Mouse (Mus musculus): ENCODE measurements around the gene Apod. TPM values are rescaled to one million over a fixed set of nuclear protein-coding genes. Genes with fewer than 3 reads are reported as not detected.
A peak's percentile ranks its signal among the peaks of the same experiment; 100 is the strongest.
"Not testable (repeated sequence)": the region's sequence is repeated elsewhere in the genome, so short reads cannot be mapped to it uniquely, and the experiment has no call there.

The Apod gene
- polyA plus RNA-seq, 1 experiment from 2014 or later, result 63.0 TPM

DNA sequence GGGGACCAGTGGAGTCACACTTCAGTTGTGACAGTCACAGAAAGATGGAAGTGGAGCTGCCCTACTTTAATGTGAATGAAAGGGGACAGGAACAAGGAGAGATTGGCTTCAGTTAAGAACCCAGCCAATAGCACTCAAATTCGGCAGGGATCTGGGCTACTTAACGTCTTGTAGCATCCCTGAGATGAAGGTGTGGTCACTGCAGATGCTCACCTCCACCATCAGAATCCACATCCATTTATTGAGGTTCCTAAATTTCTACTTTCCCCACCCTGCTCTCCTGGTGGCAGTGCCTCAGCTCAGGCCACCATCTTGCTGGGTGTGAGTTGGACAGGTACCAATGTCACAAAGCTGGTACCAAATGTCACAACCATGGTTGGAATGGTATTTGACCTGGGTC, 13.3 kb upstream of the Apod start:
- H3K27me3 ChIP-seq (replicated peaks; ENCODE audit: control insufficient read depth, insufficient read depth, low read length), result no peaks in the 10 kb centered on the region
- H3K4me1 ChIP-seq (ENCODE audit: control insufficient read depth, insufficient read depth, low read length), result peaks cover 12% of the 10 kb centered on the region; the same call in 1 of the 2 replicates
- no peaks in the 10 kb centered on the region for H3K9me3 ChIP-seq (ENCODE audit: control insufficient read depth, low read length)
- no peak overlapping the region for H3K9ac ChIP-seq (ENCODE audit: low read depth, low read length)
- H3K4me3 ChIP-seq (ENCODE audit: low read depth, low read length), result no peak overlapping the region
- no peak overlapping the region for H3K4me2 ChIP-seq (ENCODE audit: low read depth, low read length)
- WGBS, result 82% methylated on average over 2 of the region's 2 CpGs
- DNase-seq (ENCODE audit: low spot score) (no peak), ATAC-seq (ENCODE audit: low read depth) (no peak)
- no peak overlapping the region for H3K27ac ChIP-seq (replicated peaks; ENCODE audit: low read depth, low read length)
- H3K36me3 ChIP-seq (ENCODE audit: control insufficient read depth, insufficient read depth, low read length), result no peaks in the 10 kb centered on the region

DNA sequence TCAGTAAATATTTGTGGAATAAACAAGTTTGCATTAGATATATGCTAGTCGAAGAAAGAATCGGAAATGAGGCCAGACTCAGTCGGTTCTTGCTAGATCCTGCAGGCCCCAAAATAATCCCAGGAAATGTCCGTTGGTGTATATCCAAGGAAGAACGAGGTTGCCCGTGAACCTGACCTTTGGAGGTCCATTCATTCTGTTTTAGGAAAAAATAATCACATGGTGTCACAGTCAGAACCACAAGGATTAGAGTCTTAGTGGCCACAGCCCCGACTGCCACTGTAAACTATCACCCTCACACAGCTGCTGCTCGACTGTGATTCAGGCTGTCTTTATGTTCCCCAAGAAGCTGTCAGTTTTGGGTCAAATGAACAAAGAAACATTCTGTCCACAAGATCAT, 12.8 kb upstream of the Apod start:
- DNase-seq (ENCODE audit: low spot score) (no peak), ATAC-seq (ENCODE audit: low read depth) (no peak)
- H3K27me3 ChIP-seq (replicated peaks; ENCODE audit: control insufficient read depth, insufficient read depth, low read length), result no peaks in the 10 kb centered on the region
- no peak overlapping the region for H3K4me2 ChIP-seq (ENCODE audit: low read depth, low read length)
- H3K4me1 ChIP-seq (ENCODE audit: control insufficient read depth, insufficient read depth, low read length), result peaks cover 12% of the 10 kb centered on the region; the same call in 1 of the 2 replicates
- H3K36me3 ChIP-seq (ENCODE audit: control insufficient read depth, insufficient read depth, low read length), result no peaks in the 10 kb centered on the region
- WGBS, result 71% methylated on average over 8 of the region's 8 CpGs
- H3K9ac ChIP-seq (ENCODE audit: low read depth, low read length), result no peak overlapping the region
- H3K9me3 ChIP-seq (ENCODE audit: control insufficient read depth, low read length), result no peaks in the 10 kb centered on the region
- H3K27ac ChIP-seq (replicated peaks; ENCODE audit: low read depth, low read length), result no peak overlapping the region
- H3K4me3 ChIP-seq (ENCODE audit: low read depth, low read length), result no peak overlapping the region

GRCm38 (mm10) chr16:31326679-31327078, 12.1 kb upstream of the Apod start:
- no peaks in the 10 kb centered on the region for H3K36me3 ChIP-seq (ENCODE audit: control insufficient read depth, insufficient read depth, low read length)
- H3K27me3 ChIP-seq (replicated peaks; ENCODE audit: control insufficient read depth, insufficient read depth, low read length), result no peaks in the 10 kb centered on the region
- DNase-seq (ENCODE audit: low spot score), result peak; percentile 39
- H3K4me2 ChIP-seq (ENCODE audit: low read depth, low read length), result no peak overlapping the region
- H3K9me3 ChIP-seq (ENCODE audit: control insufficient read depth, low read length), result no peaks in the 10 kb centered on the region
- no peak for ATAC-seq (ENCODE audit: low read depth)
- no peak overlapping the region for H3K4me3 ChIP-seq (ENCODE audit: low read depth, low read length)
- H3K9ac ChIP-seq (ENCODE audit: low read depth, low read length), result no peak overlapping the region
- WGBS, result 50% methylated on average over 8 of the region's 8 CpGs
- peaks cover 12% of the 10 kb centered on the region; the same call in 1 of the 2 replicates for H3K4me1 ChIP-seq (ENCODE audit: control insufficient read depth, insufficient read depth, low read length)
- peak overlapping the region; percentile 67 for H3K27ac ChIP-seq (replicated peaks; ENCODE audit: low read depth, low read length)

DNA sequence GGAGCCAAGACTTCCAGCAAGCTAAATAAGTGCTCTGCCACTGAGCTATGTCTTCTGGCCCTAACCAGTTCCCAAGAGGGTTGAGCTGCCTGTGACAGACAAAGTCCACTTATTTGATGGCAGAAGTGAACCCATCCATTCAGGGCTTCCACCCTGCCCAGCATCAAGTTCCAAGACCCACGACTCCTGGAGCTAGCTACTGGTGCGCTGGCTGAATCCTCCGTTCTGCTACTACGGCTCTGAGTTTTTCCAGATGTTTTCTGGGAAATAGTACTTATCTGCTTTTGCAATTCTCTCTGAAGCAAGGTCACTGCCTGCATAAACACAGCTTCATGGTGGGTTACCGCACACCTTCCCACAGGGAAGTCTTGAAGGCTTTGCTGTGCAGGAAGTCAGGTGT, 11.4 kb upstream of the Apod start:
- 34% methylated on average over 5 of the region's 5 CpGs for WGBS
- no peak overlapping the region for H3K4me2 ChIP-seq (ENCODE audit: low read depth, low read length)
- H3K9me3 ChIP-seq (ENCODE audit: control insufficient read depth, low read length), result no peaks in the 10 kb centered on the region

GRCm38 (mm10) chr16:31325120-31325519, 10.5 kb upstream of the Apod start:
- no peak for DNase-seq (ENCODE audit: low spot score)
- no peaks in the 10 kb centered on the region for H3K36me3 ChIP-seq (ENCODE audit: control insufficient read depth, insufficient read depth, low read length)
- H3K4me3 ChIP-seq (ENCODE audit: low read depth, low read length), result no peak overlapping the region
- H3K27ac ChIP-seq (replicated peaks; ENCODE audit: low read depth, low read length), result no peak overlapping the region
- no peak for ATAC-seq (ENCODE audit: low read depth)
- no peaks in the 10 kb centered on the region for H3K27me3 ChIP-seq (replicated peaks; ENCODE audit: control insufficient read depth, insufficient read depth, low read length)
- no peak overlapping the region for H3K9ac ChIP-seq (ENCODE audit: low read depth, low read length)
- no peaks in the 10 kb centered on the region for H3K9me3 ChIP-seq (ENCODE audit: control insufficient read depth, low read length)
- 88% methylated on average over 14 of the region's 14 CpGs for WGBS
- peaks cover 12% of the 10 kb centered on the region; the same call in 1 of the 2 replicates for H3K4me1 ChIP-seq (ENCODE audit: control insufficient read depth, insufficient read depth, low read length)
- no peak overlapping the region for H3K4me2 ChIP-seq (ENCODE audit: low read depth, low read length)

More for the DNA sequence above, 11.4 kb upstream of the Apod start:
- H3K36me3 ChIP-seq (ENCODE audit: control insufficient read depth, insufficient read depth, low read length), result no peaks in the 10 kb centered on the region
- 0 out of 2 replicates have a peak, but pooled peaks have one; percentile 41 for ATAC-seq (ENCODE audit: low read depth)
- H3K27ac ChIP-seq (replicated peaks; ENCODE audit: low read depth, low read length), result peak overlapping the region; percentile 29; the same call in 1 of the 2 replicates
- peaks cover 12% of the 10 kb centered on the region; the same call in 1 of the 2 replicates for H3K4me1 ChIP-seq (ENCODE audit: control insufficient read depth, insufficient read depth, low read length)
- H3K4me3 ChIP-seq (ENCODE audit: low read depth, low read length), result no peak overlapping the region
- H3K9ac ChIP-seq (ENCODE audit: low read depth, low read length), result no peak overlapping the region
- H3K27me3 ChIP-seq (replicated peaks; ENCODE audit: control insufficient read depth, insufficient read depth, low read length), result no peaks in the 10 kb centered on the region
- peak; percentile 59 for DNase-seq (ENCODE audit: low spot score)

DNA sequence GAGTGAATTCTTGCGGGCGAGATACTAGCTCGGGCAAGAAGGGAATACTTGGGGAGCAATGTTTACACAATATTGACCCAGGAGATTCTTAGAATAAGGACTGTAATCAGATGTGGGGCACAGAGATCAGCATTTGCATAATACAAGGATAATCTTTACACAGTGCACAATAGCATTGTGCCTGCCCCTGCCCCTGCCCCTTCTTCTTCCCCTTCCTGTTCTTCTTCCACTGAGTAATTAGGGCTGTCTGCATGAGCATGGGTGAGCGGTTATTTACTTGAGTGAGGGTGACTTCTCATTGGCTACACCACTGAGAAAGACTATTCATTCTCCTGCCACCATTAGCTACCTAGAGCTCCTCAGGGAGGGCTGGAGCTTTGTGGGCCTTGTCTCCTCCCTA, 6.9 kb upstream of the Apod start:
- no peaks in the 10 kb centered on the region for H3K27me3 ChIP-seq (replicated peaks; ENCODE audit: control insufficient read depth, insufficient read depth, low read length)
- no peak overlapping the region for H3K9ac ChIP-seq (ENCODE audit: low read depth, low read length)
- peaks cover 9% of the 10 kb centered on the region for H3K4me1 ChIP-seq (ENCODE audit: control insufficient read depth, insufficient read depth, low read length)
- no peak overlapping the region for H3K4me2 ChIP-seq (ENCODE audit: low read depth, low read length)
- H3K27ac ChIP-seq (replicated peaks; ENCODE audit: low read depth, low read length), result no peak overlapping the region
- no peaks in the 10 kb centered on the region for H3K9me3 ChIP-seq (ENCODE audit: control insufficient read depth, low read length)
- WGBS, result 79% methylated on average over 4 of the region's 4 CpGs
- H3K36me3 ChIP-seq (ENCODE audit: control insufficient read depth, insufficient read depth, low read length), result no peaks in the 10 kb centered on the region
- no peak overlapping the region for H3K4me3 ChIP-seq (ENCODE audit: low read depth, low read length)
- DNase-seq (ENCODE audit: low spot score), result no peak
- no peak for ATAC-seq (ENCODE audit: low read depth)

GRCm38 (mm10) chr16:31320954-31321353, 6.3 kb upstream of the Apod start:
- no peak overlapping the region for H3K9ac ChIP-seq (ENCODE audit: low read depth, low read length)
- no peak overlapping the region for H3K4me2 ChIP-seq (ENCODE audit: low read depth, low read length)
- no peak overlapping the region for H3K4me3 ChIP-seq (ENCODE audit: low read depth, low read length)
- no peaks in the 10 kb centered on the region for H3K36me3 ChIP-seq (ENCODE audit: control insufficient read depth, insufficient read depth, low read length)
- 74% methylated on average over 7 of the region's 7 CpGs for WGBS
- no peak for DNase-seq (ENCODE audit: low spot score)
- ATAC-seq (ENCODE audit: low read depth), result no peak
- no peaks in the 10 kb centered on the region for H3K27me3 ChIP-seq (replicated peaks; ENCODE audit: control insufficient read depth, insufficient read depth, low read length)
- H3K9me3 ChIP-seq (ENCODE audit: control insufficient read depth, low read length), result no peaks in the 10 kb centered on the region
- peaks cover 10% of the 10 kb centered on the region for H3K4me1 ChIP-seq (ENCODE audit: control insufficient read depth, insufficient read depth, low read length)
- no peak overlapping the region for H3K27ac ChIP-seq (replicated peaks; ENCODE audit: low read depth, low read length)

DNA sequence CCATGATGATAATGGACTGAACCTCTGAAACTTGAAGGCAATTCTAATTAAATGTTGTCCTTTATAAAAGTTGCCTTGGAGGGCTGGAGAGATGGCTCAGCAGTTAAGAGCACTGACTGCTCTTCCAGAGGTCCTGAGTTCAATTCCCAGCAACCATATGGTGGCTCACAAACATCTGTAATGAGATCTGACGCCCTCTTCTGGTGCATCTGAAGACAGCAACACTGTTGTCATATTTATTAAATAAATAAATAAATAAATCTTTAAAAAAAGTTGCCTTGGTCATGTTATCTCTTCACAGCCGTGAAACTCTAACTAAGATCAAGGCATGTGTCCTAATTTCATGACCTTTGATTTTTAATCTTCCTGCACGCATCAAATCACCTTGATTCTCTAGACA, 5.1 kb upstream of the Apod start:
- not testable (repeated sequence) for H3K27ac ChIP-seq (replicated peaks; ENCODE audit: low read depth, low read length)
- WGBS, result 75% methylated on average over 3 of the region's 3 CpGs

DNA sequence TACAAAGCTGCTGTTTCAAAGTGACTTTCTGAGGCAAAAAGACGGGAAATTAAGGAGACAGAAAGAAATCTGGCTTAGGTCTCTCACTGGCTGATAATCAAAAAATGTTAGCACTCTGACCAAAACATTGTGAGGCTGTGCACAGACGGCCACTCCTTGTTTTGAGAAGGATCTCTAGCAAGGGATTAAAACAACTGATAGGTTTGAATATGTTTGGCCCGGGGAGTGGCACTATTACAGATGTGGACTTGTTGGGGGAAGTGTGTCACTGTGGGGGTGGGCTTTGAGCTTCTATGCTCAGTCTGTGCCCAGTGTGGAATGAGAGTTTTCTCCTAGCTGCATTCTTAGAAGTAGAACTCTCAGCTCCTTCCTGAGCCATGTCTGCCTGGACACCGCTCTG, 4.7 kb upstream of the Apod start:
- ATAC-seq (ENCODE audit: low read depth) (no peak), DNase-seq (ENCODE audit: low spot score) (no peak)
- no peak overlapping the region for H3K9ac ChIP-seq (ENCODE audit: low read depth, low read length)
- no peaks in the 10 kb centered on the region for H3K9me3 ChIP-seq (ENCODE audit: control insufficient read depth, low read length)
- no peak overlapping the region for H3K4me3 ChIP-seq (ENCODE audit: low read depth, low read length)
- no peak overlapping the region for H3K27ac ChIP-seq (replicated peaks; ENCODE audit: low read depth, low read length)
- H3K4me1 ChIP-seq (ENCODE audit: control insufficient read depth, insufficient read depth, low read length), result peaks cover 19% of the 10 kb centered on the region
- no peak overlapping the region for H3K4me2 ChIP-seq (ENCODE audit: low read depth, low read length)
- no peaks in the 10 kb centered on the region for H3K27me3 ChIP-seq (replicated peaks; ENCODE audit: control insufficient read depth, insufficient read depth, low read length)
- no peaks in the 10 kb centered on the region for H3K36me3 ChIP-seq (ENCODE audit: control insufficient read depth, insufficient read depth, low read length)
- 53% methylated on average over 4 of the region's 4 CpGs for WGBS

More for the DNA sequence above, 5.1 kb upstream of the Apod start:
- H3K4me1 ChIP-seq (ENCODE audit: control insufficient read depth, insufficient read depth, low read length), result peaks cover 15% of the 10 kb centered on the region
- H3K27me3 ChIP-seq (replicated peaks; ENCODE audit: control insufficient read depth, insufficient read depth, low read length); H3K4me3 ChIP-seq (ENCODE audit: low read depth, low read length); H3K4me2 ChIP-seq (ENCODE audit: low read depth, low read length); DNase-seq (ENCODE audit: low spot score); H3K9me3 ChIP-seq (ENCODE audit: control insufficient read depth, low read length); ATAC-seq (ENCODE audit: low read depth); H3K9ac ChIP-seq (ENCODE audit: low read depth, low read length); H3K36me3 ChIP-seq (ENCODE audit: control insufficient read depth, insufficient read depth, low read length): not testable (repeated sequence)
